Mouse (Mus musculus): ENCODE results near the gene Dot1l. TPM values are rescaled to one million over a fixed set of nuclear protein-coding genes. Genes with fewer than 3 reads are reported as not detected.
"Not testable (repeated sequence)": the region's sequence is repeated elsewhere in the genome, so short reads cannot be mapped to it uniquely, and the experiment has no call there.

Gene Dot1l
- polyA plus RNA-seq, 1 experiment from 2014 or later, result 19.5 TPM

DNA sequence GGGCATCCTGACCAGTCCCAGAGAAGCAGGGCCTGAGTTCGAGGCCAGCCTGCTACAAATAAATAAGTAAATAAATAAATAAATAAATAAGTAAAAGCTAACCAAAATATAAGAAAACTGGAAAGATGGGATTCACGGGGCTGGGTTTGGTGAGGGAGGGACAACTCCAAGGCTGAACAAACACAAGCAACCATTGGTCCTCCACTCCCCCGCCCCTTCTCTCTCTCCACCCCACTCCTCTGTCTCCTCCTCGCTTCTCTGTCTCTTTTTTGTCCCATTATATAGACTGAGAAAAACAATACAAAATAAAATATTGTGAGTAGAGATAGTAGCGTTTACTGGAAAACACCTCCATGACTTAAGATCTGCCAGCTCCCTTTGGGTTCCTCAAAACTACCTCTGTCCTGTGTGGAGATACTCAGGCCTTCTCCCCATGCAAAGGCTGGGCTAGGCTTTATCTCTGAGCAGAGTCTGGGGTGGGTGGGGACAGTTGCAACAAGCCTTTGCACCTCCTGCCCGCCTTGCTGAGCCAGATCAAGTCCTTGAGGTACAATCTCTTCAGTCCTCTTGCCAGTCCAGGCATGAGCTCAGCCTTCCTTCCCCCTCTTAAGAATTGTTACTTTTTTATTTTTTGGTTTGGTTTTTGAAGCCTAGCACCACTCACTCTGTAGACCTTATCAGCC is 63.7 kb downstream of the Dot1l start:
- Histone ChIP-seq H3K36me3 (no peaks in the 10 kb centered on the region), H3K4me1 (replicated peaks) (no peaks in the 10 kb centered on the region), H3K27me3 (no peaks in the 10 kb centered on the region), H3K4me2 (no peak overlapping the region), H3K4me3 (no peak overlapping the region), H3K9me3 (no peaks in the 10 kb centered on the region), H3K9ac (no peak overlapping the region), H3K27ac (replicated peaks) (no peak overlapping the region)
- 53% methylated on average over 6 of the region's 6 CpGs for WGBS
- no peak for ATAC-seq (ENCODE audit: low read depth)

DNA sequence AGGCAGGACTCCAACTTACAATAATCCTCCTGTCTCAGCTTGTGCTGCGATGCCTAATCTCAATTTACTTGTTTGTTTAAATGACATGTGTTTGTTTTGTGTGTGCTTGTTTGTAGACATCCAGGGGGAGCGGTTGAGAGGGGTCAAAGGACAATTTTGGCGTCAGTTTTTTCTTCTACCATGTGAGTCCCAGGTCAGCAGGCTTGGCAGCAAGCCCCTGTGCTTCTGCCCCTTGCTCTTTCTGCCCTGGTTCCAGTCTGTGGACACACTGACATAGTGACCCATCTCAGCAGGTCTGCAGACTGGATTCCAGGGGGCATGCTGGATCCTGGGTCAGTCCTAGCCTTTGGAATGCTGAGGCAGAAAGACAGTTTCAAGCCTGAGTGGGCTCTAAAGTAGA is 64.4 kb downstream of the Dot1l start:
- no peaks in the 10 kb centered on the region for H3K9me3 ChIP-seq
- no peak overlapping the region for H3K27ac ChIP-seq (replicated peaks)
- no peak overlapping the region for H3K9ac ChIP-seq
- no peak overlapping the region for H3K4me3 ChIP-seq
- H3K4me2 ChIP-seq, result no peak overlapping the region
- no peaks in the 10 kb centered on the region for H3K36me3 ChIP-seq
- 63% methylated on average over 3 of the region's 3 CpGs for WGBS
- H3K4me1 ChIP-seq (replicated peaks), result no peaks in the 10 kb centered on the region
- ATAC-seq (ENCODE audit: low read depth), result no peak
- no peaks in the 10 kb centered on the region for H3K27me3 ChIP-seq

GRCm38 (mm10) chr10:80821991-80822390 is 67.0 kb downstream of the Dot1l start:
- Histone ChIP-seq H3K4me1 (replicated peaks) (no peaks in the 10 kb centered on the region), H3K27ac (replicated peaks) (no peak overlapping the region), H3K9me3 (no peaks in the 10 kb centered on the region), H3K36me3 (no peaks in the 10 kb centered on the region), H3K4me3 (no peak overlapping the region), H3K9ac (no peak overlapping the region), H3K27me3 (no peaks in the 10 kb centered on the region), H3K4me2 (no peak overlapping the region)
- WGBS, result 34% methylated on average over 2 of the region's 2 CpGs
- no peak for ATAC-seq (ENCODE audit: low read depth)

GRCm38 (mm10) chr10:80822528-80822927 is 67.5 kb downstream of the Dot1l start:
- ATAC-seq (ENCODE audit: low read depth), result no peak
- no peak overlapping the region for H3K4me2 ChIP-seq
- H3K27me3 ChIP-seq, result no peaks in the 10 kb centered on the region
- peaks cover 2% of the 10 kb centered on the region for H3K4me1 ChIP-seq (replicated peaks)
- no peak overlapping the region for H3K9ac ChIP-seq
- WGBS, result 86% methylated on average over 5 of the region's 5 CpGs
- no peak overlapping the region for H3K4me3 ChIP-seq
- H3K36me3 ChIP-seq, result no peaks in the 10 kb centered on the region
- no peaks in the 10 kb centered on the region for H3K9me3 ChIP-seq
- H3K27ac ChIP-seq (replicated peaks), result no peak overlapping the region

- H3K9me3 ChIP-seq, result no peaks in the 10 kb centered on the region
- H3K36me3 ChIP-seq, result no peaks in the 10 kb centered on the region
- H3K4me1 ChIP-seq (replicated peaks), result peaks cover 10% of the 10 kb centered on the region
- no peak for ATAC-seq (ENCODE audit: low read depth)
- WGBS, result 83% methylated on average over 1 of the region's 1 CpGs
- no peak overlapping the region for H3K4me2 ChIP-seq
- no peaks in the 10 kb centered on the region for H3K27me3 ChIP-seq
- H3K27ac ChIP-seq (replicated peaks), result no peak overlapping the region
- no peak overlapping the region for H3K9ac ChIP-seq
- H3K4me3 ChIP-seq, result no peak overlapping the region
Observed at GRCm38 (mm10) chr10:80823316-80823715, 68.3 kb downstream of the Dot1l start.

DNA sequence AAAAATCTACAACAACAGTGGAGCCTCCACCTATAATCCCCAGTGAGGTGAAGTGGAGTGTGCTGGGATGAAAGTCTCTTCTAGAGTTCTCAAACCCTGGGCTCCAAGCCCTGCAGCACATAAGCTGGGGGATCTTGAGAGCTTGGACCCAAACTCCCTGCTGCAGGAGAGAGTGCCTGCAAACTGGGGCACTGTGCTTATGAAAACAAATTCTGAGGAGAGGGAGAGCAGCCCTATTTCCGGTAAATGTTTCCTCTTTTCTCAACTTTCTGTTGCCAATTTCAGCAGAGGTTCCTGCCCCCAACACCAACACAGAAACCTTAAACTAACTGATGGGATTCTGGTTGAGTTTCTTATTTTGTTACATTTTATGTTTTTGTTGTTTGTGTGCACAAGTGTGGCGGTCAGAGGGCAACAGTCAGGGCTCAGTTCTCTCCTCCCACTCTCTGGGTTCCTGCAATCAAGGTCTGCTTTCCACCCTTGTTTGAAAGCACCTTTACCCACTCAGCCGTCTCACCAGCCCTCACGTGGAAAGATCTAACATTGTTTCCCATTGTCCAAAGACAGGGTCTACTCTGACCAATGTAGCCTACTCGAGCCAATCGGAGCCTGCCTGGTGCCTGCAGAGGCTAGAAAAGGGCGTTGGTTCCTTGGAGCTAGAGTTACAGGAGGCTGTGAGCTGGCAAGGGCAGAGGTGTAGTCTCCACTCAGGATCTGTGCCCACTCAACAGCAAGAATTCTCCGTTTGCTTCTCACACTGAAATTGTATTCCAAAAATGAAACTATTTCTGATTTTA is 69.0 kb downstream of the Dot1l start:
- no peak for ATAC-seq (ENCODE audit: low read depth)

DNA sequence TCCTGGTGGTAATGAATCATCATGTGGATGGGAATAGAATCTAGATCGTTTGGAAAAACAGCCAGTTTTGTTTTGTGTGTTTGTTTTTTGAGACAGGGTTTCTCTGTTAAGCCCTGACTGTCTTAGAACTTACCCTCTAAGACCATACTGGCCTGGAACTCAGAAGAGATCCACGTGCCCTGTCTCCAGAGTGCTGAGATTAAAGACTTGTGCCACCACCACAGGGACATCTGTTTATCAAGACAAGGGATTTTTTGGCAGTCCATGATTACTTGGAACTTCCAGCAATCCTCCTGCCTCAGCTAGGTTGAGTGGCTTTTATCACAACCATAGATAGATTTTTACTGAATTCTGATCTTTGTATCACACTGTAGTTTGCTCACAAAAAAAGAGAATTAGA is 69.8 kb downstream of the Dot1l start:
- Histone ChIP-seq H3K4me2 (no peak overlapping the region), H3K9ac (no peak overlapping the region), H3K4me3 (no peak overlapping the region), H3K36me3 (peaks cover 12% of the 10 kb centered on the region), H3K4me1 (replicated peaks) (peaks cover 22% of the 10 kb centered on the region), H3K27ac (replicated peaks) (no peak overlapping the region), H3K27me3 (no peaks in the 10 kb centered on the region), H3K9me3 (no peaks in the 10 kb centered on the region)
- ATAC-seq (ENCODE audit: low read depth), result no peak
- 77% methylated on average over 2 of the region's 2 CpGs for WGBS

More for the DNA sequence above, 69.0 kb downstream of the Dot1l start:
- no peak overlapping the region for H3K9ac ChIP-seq
- peaks cover 4% of the 10 kb centered on the region for H3K36me3 ChIP-seq
- H3K27ac ChIP-seq (replicated peaks), result no peak overlapping the region
- H3K4me1 ChIP-seq (replicated peaks), result peaks cover 15% of the 10 kb centered on the region
- H3K4me2 ChIP-seq, result no peak overlapping the region
- no peak overlapping the region for H3K4me3 ChIP-seq
- no peaks in the 10 kb centered on the region for H3K27me3 ChIP-seq
- WGBS, result 68% methylated on average over 8 of the region's 8 CpGs
- H3K9me3 ChIP-seq, result no peaks in the 10 kb centered on the region

- under 1% methylated on average over 74 of the region's 82 CpGs for WGBS
- Histone ChIP-seq H3K9me3 (no peaks in the 10 kb centered on the region), H3K27ac (replicated peaks) (peak within 1 kb of the TSS; percentile 94), H3K9ac (peak within 1 kb of the TSS; percentile 93), H3K4me2 (peak within 1 kb of the TSS; percentile 100), H3K4me1 (replicated peaks) (peaks cover 31% of the 10 kb centered on the region), H3K36me3 (peaks cover 26% of the 10 kb centered on the region), H3K4me3 (peak within 1 kb of the TSS; percentile 82), H3K27me3 (no peaks in the 10 kb centered on the region)
- peak; percentile 97 for ATAC-seq (ENCODE audit: low read depth)
Observed at GRCm38 (mm10) chr10:80826151-80827062, 71.4 kb downstream of the Dot1l start, which contains the start of gene Oaz1. Gene Oaz1 (plus strand): TSS chr10:80826656.

GRCm38 (mm10) chr10:80827063-80827869 is 72.3 kb downstream of the Dot1l start:
- Histone ChIP-seq H3K9me3 (no peaks in the 10 kb centered on the region), H3K27ac (replicated peaks) (peak overlapping the region; percentile 94), H3K36me3 (peaks cover 26% of the 10 kb centered on the region), H3K4me1 (replicated peaks) (peaks cover 31% of the 10 kb centered on the region), H3K4me3 (peak overlapping the region; percentile 82), H3K4me2 (peak overlapping the region; percentile 100), H3K27me3 (no peaks in the 10 kb centered on the region), H3K9ac (peak overlapping the region; percentile 93)
- 8% methylated on average over 29 of the region's 29 CpGs for WGBS
- ATAC-seq (ENCODE audit: low read depth), result no peak

DNA sequence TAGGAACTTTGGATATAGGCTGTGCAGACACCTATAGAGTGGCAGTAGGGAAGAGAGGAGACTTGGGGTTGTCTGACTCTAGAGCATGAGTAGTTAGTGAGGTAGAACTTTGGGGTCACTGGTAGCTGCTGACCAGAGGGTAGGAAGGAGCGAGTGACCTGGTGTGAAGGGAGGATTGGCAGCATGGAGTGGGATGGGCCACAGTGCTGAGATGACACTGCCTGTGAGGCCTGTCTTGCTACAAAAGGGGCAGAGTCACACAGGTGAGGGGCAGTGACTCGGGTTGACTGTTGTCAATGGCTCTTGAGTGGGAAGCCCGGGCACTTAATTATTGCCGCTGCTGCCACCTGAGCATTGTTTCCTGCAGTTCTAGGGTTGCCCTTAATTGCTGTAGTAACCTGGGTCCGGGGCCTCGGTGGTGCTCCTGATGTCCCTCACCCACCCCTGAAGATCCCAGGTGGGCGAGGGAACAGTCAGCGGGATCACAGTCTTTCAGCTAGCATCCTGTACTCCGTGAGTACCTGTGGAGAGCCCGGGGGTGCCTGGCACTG is 72.9 kb downstream of the Dot1l start:
- Histone ChIP-seq H3K36me3 (peaks cover 26% of the 10 kb centered on the region), H3K9me3 (no peaks in the 10 kb centered on the region), H3K4me3 (peak overlapping the region; percentile 82), H3K27ac (replicated peaks) (no peak overlapping the region), H3K9ac (peak overlapping the region; percentile 93), H3K4me1 (replicated peaks) (peaks cover 31% of the 10 kb centered on the region), H3K27me3 (no peaks in the 10 kb centered on the region), H3K4me2 (peak overlapping the region; percentile 100)
- no peak for ATAC-seq (ENCODE audit: low read depth)
- 78% methylated on average over 10 of the region's 10 CpGs for WGBS

DNA sequence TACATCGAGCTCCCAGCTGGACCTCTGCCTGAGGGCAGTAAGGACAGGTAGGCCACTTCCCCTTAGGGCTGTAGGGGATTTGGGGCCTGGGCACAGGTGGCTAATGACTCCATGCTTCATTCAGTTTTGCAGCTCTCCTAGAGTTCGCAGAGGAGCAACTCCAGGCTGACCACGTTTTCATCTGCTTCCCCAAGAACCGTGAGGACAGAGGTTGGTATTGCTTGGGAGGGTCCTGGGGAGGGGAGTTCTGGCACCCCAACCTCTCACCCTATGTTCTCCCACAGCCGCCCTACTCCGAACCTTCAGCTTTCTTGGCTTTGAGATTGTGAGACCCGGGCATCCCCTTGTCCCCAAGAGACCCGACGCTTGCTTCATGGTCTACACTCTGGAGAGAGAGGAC is 73.6 kb downstream of the Dot1l start:
- Histone ChIP-seq H3K4me1 (replicated peaks) (peaks cover 31% of the 10 kb centered on the region), H3K4me3 (peak overlapping the region; percentile 82), H3K36me3 (peaks cover 26% of the 10 kb centered on the region), H3K9ac (0 out of 2 replicates have a peak overlapping the region, but pooled peaks have one; percentile 93), H3K4me2 (peak overlapping the region; percentile 100)
- not testable (repeated sequence) for H3K9me3 ChIP-seq; H3K27me3 ChIP-seq; ATAC-seq (ENCODE audit: low read depth); H3K27ac ChIP-seq (replicated peaks)
- WGBS, result 86% methylated on average over 9 of the region's 9 CpGs

Measured in neural tube, embryonic 13.5 days (tissue).